8 mouse cellular contexts compared by ENCODE assay signal in genomic region chrX:52087726-52088348, GRCm38 (mm10).
DNase-seq lines count a peak whose midpoint lies in the region; ATAC-seq and TF ChIP-seq lines count a peak whose summit lies in the region.

No protein-coding gene starts in this region.

- TF ChIP-seq POLR2A in MEL (IDR thresholded peaks at IDR 0.05; ENCODE audit: control insufficient read depth in 1 of 2, insufficient read depth in 1 of 2, low read depth in 1 of 2, low read length in 2 of 2, poor library complexity in 1 of 2): no peak
- no peak for TF ChIP-seq POLR2A in liver, adult 2 months (IDR thresholded peaks at IDR 0.05; ENCODE audit: extremely low read depth, insufficient read depth, low read length)

- no peak overlapping the region for H3K4me3 ChIP-seq in heart, embryonic 11.5 days (ENCODE audit: low read depth, low read length)
- H3K4me3 ChIP-seq in MEL (ENCODE audit: control insufficient read depth in 1 of 2, insufficient read depth in 1 of 2, low read depth in 2 of 2, low read length in 2 of 2): no peak overlapping the region
- no peak overlapping the region for H3K4me3 ChIP-seq in hindbrain, embryonic 14.5 days (replicated peaks; ENCODE audit: low read length)
- H3K4me3 ChIP-seq in liver, adult 2 months (ENCODE audit: insufficient read depth, low read depth, low read length): no peak overlapping the region

- no peaks in the 10 kb centered on the region for H3K9me3 ChIP-seq in heart, embryonic 11.5 days (replicated peaks; ENCODE audit: control insufficient read depth, low read length)
- no peaks in the 10 kb centered on the region for H3K9me3 ChIP-seq in MEL (replicated peaks; ENCODE audit: insufficient read depth, low read length)
- no peaks in the 10 kb centered on the region for H3K9me3 ChIP-seq in hindbrain, embryonic 14.5 days (ENCODE audit: control insufficient read depth, low read length)

- TF ChIP-seq EP300 in MEL (IDR thresholded peaks at IDR 0.05; ENCODE audit: low read depth in 1 of 2, low read length in 2 of 2): no peak

- H3K27me3 ChIP-seq in heart, embryonic 11.5 days (ENCODE audit: control insufficient read depth, insufficient read depth, low read length): no peaks in the 10 kb centered on the region
- H3K27me3 ChIP-seq in MEL (ENCODE audit: control insufficient read depth in 1 of 2, insufficient read depth in 2 of 2, low read length in 2 of 2): no peaks in the 10 kb centered on the region
- no peaks in the 10 kb centered on the region for H3K27me3 ChIP-seq in hindbrain, embryonic 14.5 days (ENCODE audit: control insufficient read depth, insufficient read depth, low read length)
- H3K27me3 ChIP-seq in liver, adult 2 months (ENCODE audit: control insufficient read depth, insufficient read depth, low read length): no peaks in the 10 kb centered on the region

- no peaks in the 10 kb centered on the region for H3K36me3 ChIP-seq in heart, embryonic 11.5 days (ENCODE audit: control insufficient read depth, insufficient read depth, low read length)
- no peaks in the 10 kb centered on the region for H3K36me3 ChIP-seq in MEL (ENCODE audit: control insufficient read depth in 1 of 2, insufficient read depth in 2 of 2, low read length in 2 of 2)
- no peaks in the 10 kb centered on the region for H3K36me3 ChIP-seq in hindbrain, embryonic 14.5 days (replicated peaks; ENCODE audit: control insufficient read depth, insufficient read depth)
- peaks cover 7% of the 10 kb centered on the region for H3K36me3 ChIP-seq in liver, adult 2 months (ENCODE audit: control insufficient read depth, insufficient read depth, low read length)

- H3K9ac ChIP-seq in heart, embryonic 11.5 days (ENCODE audit: low read depth, low read length): no peak overlapping the region
- no peak overlapping the region for H3K9ac ChIP-seq in MEL (ENCODE audit: control insufficient read depth, low read depth, low read length, poor library complexity, severe bottlenecking)
- no peak overlapping the region for H3K9ac ChIP-seq in hindbrain, embryonic 14.5 days
- H3K9ac ChIP-seq in liver, adult 2 months (ENCODE audit: low read depth, low read length): no peak overlapping the region

- no peaks in the 10 kb centered on the region for H3K79me2 ChIP-seq in MEL (ENCODE audit: control insufficient read depth, insufficient read depth, low read length, poor library complexity)
- H3K79me2 ChIP-seq in liver, adult 2 months (ENCODE audit: control insufficient read depth, insufficient read depth, low read length): no peaks in the 10 kb centered on the region; the same call in 1 of the 2 replicates

- H3K4me2 ChIP-seq in heart, embryonic 11.5 days: no peak overlapping the region
- H3K4me2 ChIP-seq in hindbrain, embryonic 14.5 days (replicated peaks): no peak overlapping the region

- ATAC-seq in heart, embryonic 11.5 days (replicated peaks; ENCODE audit: insufficient number of reproducible peaks, low FRiP score, low TSS enrichment): no peak
- peak; percentile 64 for ATAC-seq in hindbrain, embryonic 14.5 days (ENCODE audit: low FRiP score)
- no peak for ATAC-seq in granulocyte monocyte progenitor cell, adult 5-6 weeks (replicated peaks; ENCODE audit: poor library complexity, severe bottlenecking)

- H3K4me1 ChIP-seq in heart, embryonic 11.5 days (ENCODE audit: control insufficient read depth, insufficient read depth, low read length): no peaks in the 10 kb centered on the region
- H3K4me1 ChIP-seq in MEL (ENCODE audit: control insufficient read depth in 1 of 2, insufficient read depth in 2 of 2, low read length in 2 of 2): no peaks in the 10 kb centered on the region
- H3K4me1 ChIP-seq in hindbrain, embryonic 14.5 days (replicated peaks; ENCODE audit: control insufficient read depth, insufficient read depth, low read length): no peaks in the 10 kb centered on the region
- no peaks in the 10 kb centered on the region for H3K4me1 ChIP-seq in liver, adult 2 months (ENCODE audit: control insufficient read depth, insufficient read depth, low read length)

- WGBS in heart, embryonic 11.5 days (ENCODE audit: insufficient replicate concordance): 46% methylated on average over 7 of the region's 7 CpGs
- WGBS in hindbrain, embryonic 14.5 days: 34% methylated on average over 7 of the region's 7 CpGs
- WGBS in liver, adult 2 months: 55% methylated on average over 7 of the region's 7 CpGs

- TF ChIP-seq RAD21 in MEL (IDR thresholded peaks at IDR 0.05; ENCODE audit: low read depth, low read length): peak; percentile 53

- peak; percentile 31 to 59 (median 32); a peak in 5 of 6 replicates for TF ChIP-seq CTCF in MEL (IDR thresholded peaks at IDR 0.05 in 2 of 3, conservative IDR thresholded peaks at IDR 0.05 in 1 of 3; ENCODE audit: control insufficient read depth in 1 of 3, insufficient read depth in 1 of 3, low read depth in 2 of 3, low read length in 3 of 3, poor library complexity in 1 of 3, severe bottlenecking in 1 of 3)
- TF ChIP-seq CTCF in liver, adult 2 months (IDR thresholded peaks at IDR 0.05; ENCODE audit: low read depth, low read length): peak; percentile 23; the same call in 1 of the 2 replicates

- H3K27ac ChIP-seq in heart, embryonic 11.5 days (ENCODE audit: low read depth, low read length): no peak overlapping the region
- no peak overlapping the region for H3K27ac ChIP-seq in MEL (ENCODE audit: control insufficient read depth, low read depth, low read length)
- no peak overlapping the region for H3K27ac ChIP-seq in hindbrain, embryonic 14.5 days
- H3K27ac ChIP-seq in liver, adult 2 months (replicated peaks; ENCODE audit: insufficient read depth, low read depth, low read length): no peak overlapping the region

- peak; percentile 21 for DNase-seq in heart, adult 8-10 months (ENCODE audit: low spot score)
- DNase-seq in MEL (ENCODE audit: low read depth, low spot score): peak; percentile 59
- DNase-seq in embryo, embryonic 11 days: peak; percentile 27
- peak; percentile 47 for DNase-seq in hindbrain, embryonic 14.5 days (ENCODE audit: low spot score)
- peak; percentile 13 for DNase-seq in liver, adult 2 months (ENCODE audit: extremely low read depth, low read depth, low spot score)
- peak; percentile 22 for DNase-seq in right cerebral cortex, postnatal 4 days

TF ChIP-seq in MEL, 35 proteins besides CTCF, POLR2A, EP300 and RAD21:
- TF ChIP-seq SMC3 (IDR thresholded peaks at IDR 0.05; ENCODE audit: low read depth, low read length): peak; percentile 64
- no peak for TF ChIP-seq ZMIZ1 (IDR thresholded peaks at IDR 0.05; ENCODE audit: low read depth, low read length)
TF ChIP-seq in MEL: peak in this region for 1.
